Mouse (Mus musculus) bone marrow, adult 2 months (tissue): ENCODE results near the gene Sphk1. TPM values are rescaled to one million over a fixed set of nuclear protein-coding genes. Genes with fewer than 3 reads are reported as not detected.
"Not testable (repeated sequence)": the region's sequence is repeated elsewhere in the genome, so short reads cannot be mapped to it uniquely, and the experiment has no call there.

Experiments used
- H3K27ac ChIP-seq: fragments of 200-500 bp; 2 replicates; pipeline ENCODE4 v1.5.1; 2012; ENCODE audit warnings: low read depth, mild to moderate bottlenecking, control low read depth, inconsistent platforms, low read length; ENCODE audit not compliant: control insufficient read depth, poor library complexity, insufficient read depth
- H3K4me1 ChIP-seq: fragments of 200-500 bp; 2 replicates; pipeline ENCODE4 v1.6.1; 2011; ENCODE audit warnings: low read length; ENCODE audit not compliant: control insufficient read depth, insufficient read depth
- H3K4me3 ChIP-seq: fragments of 200-500 bp; replicated peaks from 2 replicates; pipeline ENCODE3; 2011; ENCODE audit warnings: mild to moderate bottlenecking, low read depth, low read length, control low read depth; ENCODE audit not compliant: control insufficient read depth
- CTCF ChIP-seq: fragments of 200-500 bp; IDR thresholded peaks from 2 replicates; pipeline ENCODE4 v1.5.1; 2011; ENCODE audit warnings: low read length, control low read depth; ENCODE audit not compliant: control insufficient read depth, insufficient read depth
- POLR2A ChIP-seq: fragments of 200-500 bp; IDR thresholded peaks from 2 replicates; pipeline ENCODE4 v1.6.1; 2011; ENCODE audit warnings: low read depth, mild to moderate bottlenecking, control low read depth, low read length, borderline replicate concordance; ENCODE audit not compliant: control insufficient read depth
- WGBS: fragments of 180-500 bp; shearing (Covaris S2); methylation state at CpG from one replicate; pipeline ENCODE4 v1.1.7; 2018; 5-methylcytosine and 5-hydroxymethylcytosine counted together
- polyA plus RNA-seq: library from polyadenylated mRNA; stranded (reverse); fragments of >200 nt; gene quantifications from 2 replicates; pipeline ENCODE4 v1.2.4, GENCODE M21; 2011; ENCODE audit warnings: low replicate concordance; ENCODE audit not compliant: missing spikeins, insufficient read depth, insufficient read length

Gene Sphk1
- polyA plus RNA-seq, 1 experiment, result 31.7 TPM

DNA sequence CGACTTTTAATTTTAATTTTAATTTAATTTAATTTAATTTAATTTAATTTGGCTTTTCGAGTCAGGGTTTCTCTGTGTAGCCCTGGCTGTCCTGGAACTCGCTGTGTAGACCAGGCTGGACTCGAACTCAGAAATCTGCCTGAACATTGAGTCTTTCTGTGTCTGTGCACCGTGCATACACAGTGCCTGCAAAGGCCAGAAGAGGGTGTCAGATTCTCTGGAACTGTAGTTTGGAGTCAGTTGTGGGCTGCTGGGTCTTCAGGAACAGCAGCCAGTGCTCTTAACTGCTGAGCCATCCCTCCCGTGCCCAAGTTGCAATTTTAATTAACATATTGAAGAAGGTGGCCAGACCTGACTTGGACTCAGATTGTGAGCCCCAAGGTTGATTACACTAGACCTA lies 39.4 kb upstream of the Sphk1 start:
- Histone ChIP-seq H3K4me3 (no peak overlapping the region), H3K4me1 (no peaks in the 10 kb centered on the region; the same call in 1 of the 2 replicates), H3K27ac (no peak overlapping the region)
- WGBS, result 69% methylated on average over 6 of the region's 6 CpGs
- TF ChIP-seq CTCF (no peak), POLR2A (no peak)

DNA sequence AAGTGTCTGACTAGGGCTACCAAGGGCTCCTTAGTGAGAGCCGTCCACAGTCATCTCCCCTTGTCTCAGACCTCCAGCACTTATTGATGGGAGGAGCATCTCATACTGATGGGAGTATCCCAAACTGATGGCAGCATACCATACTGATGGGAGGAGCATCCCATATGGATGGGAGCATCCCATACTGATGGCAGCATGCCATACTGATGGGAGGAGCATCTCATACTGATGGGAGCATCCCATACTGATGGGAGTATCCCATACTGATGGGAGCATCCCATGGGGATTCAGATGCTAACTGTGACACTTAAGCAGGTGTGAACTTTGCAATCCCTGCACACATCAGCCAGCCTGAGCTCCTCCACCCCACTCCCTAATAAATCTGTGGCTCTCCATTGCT lies 38.2 kb upstream of the Sphk1 start:
- 86% methylated on average over 1 of the region's 1 CpGs for WGBS
- not testable (repeated sequence) for H3K4me3 ChIP-seq, H3K4me1 ChIP-seq, H3K27ac ChIP-seq

DNA sequence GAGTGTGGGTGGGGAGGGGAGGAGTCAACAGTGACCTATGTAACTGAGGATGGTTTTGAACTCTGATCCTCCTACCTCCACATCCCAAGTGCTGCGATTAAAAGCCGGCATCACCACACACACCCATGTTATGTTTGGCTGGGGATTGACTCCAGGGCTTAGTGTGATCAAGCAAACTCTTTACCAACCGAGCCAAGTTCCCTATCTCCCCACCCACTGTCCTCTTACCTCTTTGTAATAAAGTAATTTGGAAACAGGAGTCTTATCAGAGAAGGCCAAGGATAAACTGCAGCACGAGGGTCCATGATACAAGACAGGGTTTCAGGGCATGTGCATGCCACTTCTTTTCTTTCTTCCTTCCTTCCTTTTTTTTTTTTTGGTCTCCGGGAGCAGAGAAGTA lies 37.5 kb upstream of the Sphk1 start:
- Histone ChIP-seq H3K4me3 (no peak overlapping the region), H3K4me1 (no peaks in the 10 kb centered on the region; the same call in 1 of the 2 replicates), H3K27ac (no peak overlapping the region)
- 49% methylated on average over 5 of the region's 5 CpGs for WGBS
- TF ChIP-seq CTCF (no peak), POLR2A (no peak)

DNA sequence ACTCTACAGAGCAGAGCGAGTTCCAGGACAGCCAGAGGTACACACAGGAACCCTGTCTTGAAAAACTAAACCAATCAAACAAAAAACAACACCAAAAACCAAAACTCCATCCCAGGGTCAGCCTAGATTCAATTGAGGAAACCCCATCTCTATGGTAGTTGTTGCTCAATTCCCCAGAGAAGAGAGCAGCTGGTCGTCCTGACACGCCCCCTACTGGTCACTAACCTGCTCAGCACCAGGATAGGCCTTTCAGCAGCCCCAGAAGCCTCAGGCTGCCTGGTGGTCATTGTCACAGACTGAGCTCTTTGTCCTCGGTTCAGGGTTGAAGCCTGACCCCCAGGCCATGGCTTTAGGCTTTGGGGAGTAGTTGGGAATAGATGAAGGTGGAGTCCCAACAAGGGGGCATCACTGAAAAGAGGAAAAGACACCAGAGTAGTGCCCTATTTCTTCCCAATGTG lies 36.9 kb upstream of the Sphk1 start, which contains the start of gene Prpsap1:
Gene Prpsap1, minus strand, starts transcription at position 408 of the 458 bp plus-strand sequence.
- Histone ChIP-seq H3K27ac (no peak within 1 kb of the TSS), H3K4me1 (no peaks in the 10 kb centered on the region; the same call in 1 of the 2 replicates), H3K4me3 (no peak within 1 kb of the TSS)
- WGBS, result 25% methylated on average over 4 of the region's 4 CpGs
- TF ChIP-seq CTCF, result peak; percentile 91
- no peak for TF ChIP-seq POLR2A

DNA sequence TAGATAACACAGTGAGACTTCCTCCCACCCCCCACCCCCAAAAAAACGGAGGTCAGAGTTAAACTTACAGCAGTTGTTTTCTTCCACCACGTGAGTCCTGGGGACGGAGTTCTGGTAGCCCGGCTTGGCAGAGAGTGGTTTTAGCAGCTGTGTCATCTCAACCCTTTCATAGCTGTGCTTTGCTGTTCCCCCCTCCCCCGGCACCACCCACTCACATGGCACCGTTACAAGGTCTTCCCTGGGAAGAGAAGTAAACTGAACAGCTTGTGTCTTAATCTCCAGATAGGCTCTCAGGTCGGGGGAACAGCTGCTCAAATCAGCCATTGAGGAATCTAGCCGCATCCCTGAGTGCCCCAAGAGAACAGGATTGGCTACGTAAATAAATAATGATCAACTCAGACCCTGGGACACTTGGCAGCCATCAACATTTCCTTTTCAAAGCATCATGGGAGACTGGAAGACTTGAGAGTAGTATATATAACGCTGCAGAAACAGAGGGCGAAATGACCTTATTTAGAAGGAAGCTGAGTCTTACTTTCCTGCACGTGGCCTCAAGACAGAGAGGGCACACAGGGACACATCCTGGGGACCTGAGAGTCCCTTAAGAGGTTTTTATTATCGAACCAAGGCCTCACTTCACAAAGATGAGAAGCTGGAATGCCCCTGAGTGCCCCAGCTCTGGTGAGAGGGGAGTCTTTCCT lies 36.1 kb upstream of the Sphk1 start:
- H3K27ac ChIP-seq, result no peak overlapping the region
- 70% methylated on average over 13 of the region's 13 CpGs for WGBS
- TF ChIP-seq POLR2A (no peak), CTCF (no peak)
- no peak overlapping the region for H3K4me3 ChIP-seq
- H3K4me1 ChIP-seq, result no peaks in the 10 kb centered on the region; the same call in 1 of the 2 replicates

DNA sequence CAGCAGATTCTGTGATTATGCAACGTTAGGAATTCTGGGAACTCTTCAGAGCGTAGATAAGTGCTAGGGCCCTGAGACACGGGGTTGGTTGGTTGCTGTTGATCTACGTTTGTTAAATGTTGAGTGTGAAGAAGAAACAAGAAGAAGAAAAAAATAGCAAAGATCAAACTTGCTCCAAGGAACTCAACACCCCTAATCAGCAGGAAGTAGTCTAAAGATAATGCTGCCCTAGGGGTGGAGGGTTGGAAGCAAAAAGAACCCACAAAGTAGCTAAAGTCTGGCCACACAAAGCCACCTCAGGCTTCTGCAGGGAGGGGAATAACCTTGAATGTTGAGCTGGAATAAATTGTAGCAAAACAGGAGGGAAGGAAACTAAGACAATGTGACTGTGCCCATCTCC lies 33.4 kb upstream of the Sphk1 start:
- no peak overlapping the region for H3K4me3 ChIP-seq
- TF ChIP-seq CTCF, result no peak
- TF ChIP-seq POLR2A, result no peak
- 49% methylated on average over 4 of the region's 4 CpGs for WGBS
- H3K27ac ChIP-seq, result no peak overlapping the region
- no peaks in the 10 kb centered on the region for H3K4me1 ChIP-seq

DNA sequence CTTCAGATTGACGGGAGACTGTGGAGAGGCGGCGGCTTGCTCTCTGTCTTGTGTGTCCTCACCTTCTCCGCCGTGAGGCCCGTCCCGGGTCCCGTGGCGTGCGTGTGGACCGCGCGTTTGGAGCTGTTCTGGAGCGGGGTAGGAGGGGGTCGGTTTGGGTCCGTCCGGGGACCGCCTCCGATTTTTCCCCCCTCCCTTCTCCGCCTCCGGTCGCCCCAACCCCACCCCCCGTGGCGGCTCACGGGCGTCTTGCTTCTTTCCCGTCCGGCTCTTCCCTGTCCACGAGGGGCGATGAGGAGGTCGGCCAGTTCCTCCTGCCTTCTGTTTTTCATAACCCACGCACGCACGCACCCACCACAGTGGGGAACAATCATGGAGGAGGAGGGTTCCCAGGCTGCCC lies 32.1 kb upstream of the Sphk1 start:
- TF ChIP-seq CTCF (no peak), POLR2A (no peak)
- Histone ChIP-seq H3K4me1 (no peaks in the 10 kb centered on the region), H3K27ac (no peak overlapping the region), H3K4me3 (no peak overlapping the region)
- 51% methylated on average over 34 of the region's 34 CpGs for WGBS

DNA sequence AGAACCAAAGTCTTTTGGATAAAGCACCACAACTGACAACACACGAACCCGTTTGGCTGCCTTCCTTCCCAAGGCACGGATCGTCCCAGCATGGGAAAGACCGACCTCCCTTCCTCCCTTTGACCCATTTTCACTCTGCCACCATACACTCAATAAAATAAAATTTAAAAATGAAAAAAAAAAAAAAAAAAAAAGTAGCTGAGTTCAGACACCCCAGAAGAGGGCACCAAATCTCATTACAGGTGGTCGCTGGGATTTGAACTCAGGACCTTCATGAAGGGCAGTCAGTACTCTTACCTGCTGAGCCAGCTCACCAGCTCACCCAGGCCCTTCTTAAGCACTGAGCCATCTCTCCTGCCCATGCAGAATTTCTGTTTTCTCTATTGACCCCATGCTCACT lies 31.7 kb upstream of the Sphk1 start:
- Histone ChIP-seq H3K4me1 (no peaks in the 10 kb centered on the region), H3K27ac (no peak overlapping the region), H3K4me3 (no peak overlapping the region)
- no peak for TF ChIP-seq CTCF
- no peak for TF ChIP-seq POLR2A
- 59% methylated on average over 6 of the region's 6 CpGs for WGBS

DNA sequence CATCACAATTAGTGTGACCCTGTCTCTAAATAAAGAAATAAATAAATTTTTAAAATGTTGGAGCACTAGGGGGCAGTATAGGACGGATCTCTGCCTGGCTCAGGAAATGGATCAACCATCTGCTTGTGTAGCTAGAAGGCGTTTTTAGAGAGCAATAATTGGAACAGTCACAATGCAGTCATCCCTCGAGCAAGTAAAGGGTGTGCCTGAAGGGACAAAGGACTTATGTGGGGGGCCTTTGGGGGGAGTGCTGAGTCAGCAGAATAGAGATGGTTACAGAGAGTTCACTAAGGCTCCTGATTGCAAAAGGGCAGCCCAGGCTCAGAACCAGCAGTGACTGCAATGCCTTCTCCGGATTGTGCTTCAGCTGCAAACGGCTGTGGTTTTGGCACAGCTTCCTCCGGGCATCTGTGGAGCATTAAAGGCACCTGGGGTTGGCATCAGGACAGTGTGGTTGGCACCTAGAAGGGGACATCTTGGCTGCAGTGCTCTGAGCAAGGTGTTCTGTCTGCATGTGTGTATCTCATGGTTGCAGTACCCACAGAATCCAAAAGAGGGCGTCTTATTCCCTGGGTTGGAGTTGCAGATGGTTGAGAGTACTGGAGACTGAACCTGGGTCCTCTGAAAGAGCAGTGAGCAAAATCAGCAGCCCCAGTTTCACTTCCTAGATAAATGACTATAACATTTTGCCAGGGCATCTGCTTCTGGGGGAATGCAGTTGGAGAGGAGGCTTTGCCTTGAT lies 29.5 kb upstream of the Sphk1 start:
- 5% methylated on average over 7 of the region's 7 CpGs for WGBS
- TF ChIP-seq CTCF, result 0 out of 2 replicates have a peak, but pooled peaks have one; percentile 1
- no peak for TF ChIP-seq POLR2A
- peaks cover 3% of the 10 kb centered on the region for H3K4me1 ChIP-seq
- no peak overlapping the region for H3K4me3 ChIP-seq
- H3K27ac ChIP-seq, result no peak overlapping the region
